Mouse (Mus musculus): ENCODE measurements around the gene Gm4559.
"Not testable (repeated sequence)": the region's sequence is repeated elsewhere in the genome, so short reads cannot be mapped to it uniquely, and the experiment has no call there.

The Gm4559 gene

DNA sequence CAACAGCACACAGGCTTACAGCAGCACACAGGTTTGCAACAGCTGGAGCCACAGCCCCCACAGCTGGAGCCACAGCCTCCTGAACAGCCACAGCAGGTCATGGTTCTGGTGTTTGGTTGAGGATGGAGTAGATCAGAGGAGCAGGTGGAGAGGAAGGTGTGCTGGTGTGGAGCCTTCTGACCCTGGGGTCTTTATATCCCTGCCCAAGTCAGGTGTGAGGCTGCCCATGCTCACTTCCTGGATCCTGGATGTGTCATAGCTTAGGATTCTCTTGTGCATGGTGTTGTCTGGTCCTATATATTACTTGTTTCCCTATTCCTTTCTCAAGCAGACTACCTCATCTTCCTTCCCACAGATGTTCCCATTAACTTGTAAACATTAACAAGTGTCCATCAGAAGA is at the start of gene Gm4559:
TSS of gene Gm4559 (minus strand) at position 101 of the 400 bp plus-strand sequence.
- DNase-seq (ENCODE audit: low spot score), result not testable (repeated sequence)

DNA sequence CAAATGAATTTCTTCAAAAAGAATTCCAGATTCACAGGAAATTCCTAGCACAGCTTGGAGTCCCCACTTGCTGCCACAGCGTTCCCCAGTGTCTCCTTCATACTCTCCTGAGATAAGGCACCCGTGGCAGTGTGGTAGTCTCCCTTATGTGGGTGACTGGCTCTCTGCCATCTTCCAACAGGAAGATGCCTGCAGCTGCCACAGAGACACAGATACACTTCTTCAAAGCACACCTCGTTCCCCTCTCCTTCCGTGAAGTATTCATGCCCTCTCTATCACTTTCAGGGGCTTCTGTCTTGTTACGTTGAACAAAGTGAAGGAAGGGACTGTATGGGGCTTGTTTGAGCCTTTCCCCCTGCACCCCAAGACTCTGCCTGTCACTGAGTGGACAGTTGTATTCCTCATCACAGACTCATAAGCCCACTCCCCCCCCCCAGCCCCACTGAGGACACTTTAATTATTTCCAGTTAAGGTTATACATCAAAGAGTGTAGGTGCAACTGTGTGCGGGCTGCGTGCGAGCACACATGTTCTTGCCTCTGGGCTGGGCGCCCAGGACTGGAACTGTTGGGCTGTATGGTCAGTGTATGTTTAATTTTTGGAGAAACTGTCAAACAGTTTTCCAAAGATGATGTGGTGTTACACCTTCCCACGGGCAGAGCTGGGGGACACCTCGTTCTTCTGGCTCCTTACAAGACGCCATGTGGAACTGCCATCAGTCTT is 49.4 kb upstream of the Gm4559 start:
- DNase-seq (ENCODE audit: low spot score), result no peak

DNA sequence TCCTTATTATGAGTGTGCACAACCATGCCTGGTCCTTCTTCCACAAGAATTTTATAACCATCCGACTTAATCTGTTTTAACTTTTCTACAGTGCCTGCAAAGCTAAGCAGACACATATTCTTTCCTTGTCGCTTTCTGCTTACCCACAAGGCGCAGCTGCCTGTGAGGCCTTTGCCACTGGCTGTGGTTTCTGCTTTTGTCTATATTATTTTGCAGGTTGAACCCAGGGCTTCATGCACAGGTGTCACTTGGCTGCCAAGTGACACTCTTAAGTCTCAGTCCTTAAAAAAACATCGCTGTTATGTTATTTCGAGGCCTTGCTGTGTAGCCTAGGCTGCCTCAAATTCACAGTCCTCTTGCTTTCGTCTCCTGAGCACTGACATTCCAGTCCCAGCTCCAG is 48.5 kb upstream of the Gm4559 start:
- no peak for DNase-seq (ENCODE audit: low spot score)

DNA sequence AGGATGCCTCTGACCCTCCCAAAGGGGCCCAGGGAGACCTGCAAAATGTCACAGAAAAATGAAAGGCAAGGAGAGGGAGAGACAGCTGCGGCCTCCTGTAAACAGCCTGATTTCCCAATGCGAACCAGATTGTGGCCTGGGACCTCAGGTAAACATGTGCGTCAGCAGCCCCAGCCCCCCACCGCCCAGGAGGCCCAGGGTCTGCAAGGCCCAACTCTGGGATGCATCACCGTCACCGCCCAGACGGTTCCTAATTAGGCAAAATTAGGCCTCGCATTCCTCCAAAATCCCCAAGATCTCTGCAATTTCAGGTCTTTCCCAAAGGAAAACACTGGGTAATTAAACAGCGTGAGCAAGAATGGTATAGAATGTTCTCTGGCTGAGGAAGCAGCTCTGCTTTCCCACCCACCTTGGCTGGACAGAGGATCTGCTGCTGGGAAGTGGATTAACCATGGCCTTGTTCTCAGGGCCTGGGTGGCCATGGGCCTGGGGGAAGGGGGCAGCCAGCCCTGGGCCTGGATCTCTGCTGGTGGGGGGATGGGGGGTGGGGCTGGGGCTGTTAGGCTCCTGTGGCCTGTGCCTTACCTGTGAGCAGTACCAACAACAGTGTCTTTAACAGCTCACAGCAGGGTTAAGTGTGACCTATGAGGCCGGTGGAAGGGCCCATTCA is 47.6 kb upstream of the Gm4559 start:
- not testable (repeated sequence) for DNase-seq (ENCODE audit: low spot score)

DNA sequence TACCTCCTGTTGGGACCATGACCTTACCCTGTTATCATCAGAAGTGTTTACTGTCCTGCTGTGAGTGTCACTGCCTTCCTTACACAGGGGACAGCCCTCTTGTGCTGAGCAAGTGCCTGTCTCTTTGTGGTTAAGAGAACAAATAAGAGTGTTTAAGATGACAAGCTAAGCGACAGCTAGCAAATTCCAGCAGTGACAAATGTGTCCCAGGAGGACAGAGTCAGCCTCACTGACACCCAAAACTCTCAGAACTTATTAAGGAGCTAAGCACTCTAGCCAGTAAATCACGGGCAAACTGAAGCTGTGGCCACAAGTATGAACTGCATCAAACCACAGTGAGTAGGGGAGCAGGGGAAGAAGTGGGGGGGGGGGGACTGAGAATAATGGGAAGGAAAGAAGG is 46.7 kb upstream of the Gm4559 start:
- DNase-seq (ENCODE audit: low spot score), result no peak

DNA sequence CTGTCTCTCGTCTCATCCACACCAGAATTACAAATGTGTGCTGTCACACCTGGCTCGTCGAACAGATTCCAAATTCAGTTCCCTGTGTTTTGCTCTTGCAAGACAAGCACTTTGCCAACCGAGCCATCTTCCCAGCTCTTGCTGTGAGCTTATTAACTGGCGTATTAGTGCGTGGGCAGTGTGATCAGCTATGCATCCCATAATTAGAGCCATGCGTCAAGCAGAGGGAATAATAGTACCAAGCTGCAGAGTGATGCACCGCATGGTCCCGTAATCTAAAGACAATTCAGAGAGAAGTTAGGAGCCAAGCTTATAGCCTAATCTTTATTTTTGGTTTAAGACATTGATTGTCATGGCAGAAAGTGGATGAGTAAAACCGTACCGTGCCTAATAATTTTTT is 45.0 kb upstream of the Gm4559 start:
- no peak for DNase-seq (ENCODE audit: low spot score)

DNA sequence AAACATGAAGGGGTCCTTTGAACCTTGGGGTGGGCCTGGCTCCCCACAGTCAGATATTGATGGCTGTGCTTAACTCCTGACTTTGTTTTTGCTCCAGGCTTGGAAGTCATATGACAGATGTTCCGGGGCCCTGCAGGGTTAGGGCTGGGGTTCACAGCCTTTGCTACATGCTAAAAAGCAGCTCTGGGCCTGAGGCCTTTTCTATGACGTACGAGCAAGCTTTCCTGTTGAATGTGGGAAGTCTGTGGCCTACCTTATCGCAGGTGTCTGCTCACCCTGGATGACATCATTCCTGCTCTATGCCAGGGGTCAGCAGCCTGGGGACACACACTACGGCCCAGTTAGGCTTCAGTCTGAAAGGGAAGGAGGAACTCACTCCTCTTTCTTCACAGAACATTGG is 43.1 kb upstream of the Gm4559 start:
- DNase-seq (ENCODE audit: low spot score), result peak; percentile 53

DNA sequence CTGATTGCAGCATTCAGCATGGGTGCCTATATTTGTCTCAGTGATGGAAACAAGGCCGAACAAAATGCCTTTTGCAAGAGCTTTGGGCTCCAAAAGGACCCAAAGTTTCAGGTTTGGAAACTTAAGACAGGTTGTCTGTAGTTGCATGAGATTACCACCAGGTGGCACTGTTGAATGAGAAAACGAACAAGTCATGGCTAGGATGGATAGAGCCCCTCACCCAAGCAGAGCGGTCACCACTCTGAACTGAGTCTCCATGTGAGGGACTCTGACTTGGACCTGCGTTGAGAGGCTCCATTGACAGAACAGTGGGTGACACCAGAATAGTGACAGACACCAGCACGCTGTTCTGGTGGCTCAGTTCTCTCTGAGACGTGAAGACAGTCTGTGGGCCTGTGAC is 42.4 kb upstream of the Gm4559 start:
- DNase-seq (ENCODE audit: low spot score), result peak; percentile 85

DNA sequence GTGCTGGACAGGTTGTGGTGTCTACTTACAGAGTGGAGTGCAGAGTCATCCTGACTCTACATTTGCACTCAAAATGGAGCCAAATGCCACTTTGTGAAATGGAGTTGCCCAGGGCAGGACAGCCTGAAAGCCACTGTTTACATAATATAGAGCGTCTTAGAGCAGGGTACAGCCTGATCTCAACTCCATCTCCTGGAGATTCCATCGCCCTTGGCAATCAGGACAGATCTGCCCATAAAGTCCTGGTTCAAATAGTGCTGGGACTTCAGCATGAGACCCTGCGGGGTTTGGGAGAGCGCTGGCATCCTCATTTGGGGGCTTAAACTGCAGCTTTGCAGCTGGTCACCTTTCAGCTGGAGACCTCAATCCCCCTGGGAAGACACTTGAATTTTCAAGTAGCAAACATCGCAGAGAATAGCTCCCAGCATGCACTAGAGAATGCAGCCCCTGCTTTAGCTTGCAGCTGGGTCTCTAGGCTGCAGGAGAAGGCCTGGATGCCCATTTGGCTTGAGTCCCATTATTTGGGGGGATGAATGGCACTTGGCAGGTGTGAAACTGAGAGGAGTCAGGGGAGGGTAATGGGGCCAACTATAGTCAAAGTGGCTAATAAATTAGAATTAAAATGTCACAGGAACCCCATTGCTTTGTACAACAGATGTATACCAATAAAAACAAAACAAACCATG is 40.6 kb upstream of the Gm4559 start:
- DNase-seq (ENCODE audit: low spot score), result no peak

DNA sequence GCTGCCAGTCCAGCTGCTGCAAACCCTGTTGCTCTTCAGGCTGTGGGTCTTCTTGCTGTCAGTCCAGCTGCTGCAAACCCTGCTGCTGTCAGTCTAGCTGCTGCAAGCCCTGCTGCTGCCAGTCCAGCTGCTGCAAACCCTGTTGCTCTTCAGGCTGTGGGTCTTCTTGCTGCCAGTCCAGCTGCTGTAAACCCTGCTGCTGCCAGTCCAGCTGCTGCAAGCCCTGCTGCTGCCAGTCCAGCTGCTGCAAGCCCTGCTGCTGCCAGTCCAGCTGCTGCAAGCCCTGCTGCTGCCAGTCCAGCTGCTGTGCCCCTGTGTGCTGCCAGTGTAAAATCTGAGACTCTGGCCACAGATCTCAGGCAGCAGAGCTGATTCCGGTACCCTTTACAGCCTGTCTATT is 29.8 kb upstream of the Gm4559 start:
- not testable (repeated sequence) for DNase-seq (ENCODE audit: low spot score)

DNA sequence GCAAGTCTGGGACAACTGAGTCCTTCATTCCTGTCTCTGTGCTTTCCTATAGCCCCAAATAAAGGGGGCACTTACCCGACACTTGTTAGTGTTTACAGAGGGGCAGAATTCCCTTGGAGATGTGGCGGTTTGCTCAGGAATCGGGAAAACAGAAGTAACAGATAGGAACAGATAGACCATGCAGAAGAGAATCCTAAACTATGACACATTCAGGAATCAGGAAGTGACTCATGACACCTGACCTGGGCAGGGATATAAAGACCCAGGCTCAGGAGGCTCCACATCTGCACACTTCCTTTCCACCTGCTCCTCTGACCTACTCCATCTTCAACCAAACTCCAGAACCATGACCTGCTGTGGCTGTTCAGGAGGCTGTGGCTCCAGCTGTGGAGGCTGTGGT is 29.1 kb upstream of the Gm4559 start, which contains the start of gene Krtap5-4:
TSS of gene Krtap5-4 (plus strand) at position 301 of the 400 bp plus-strand sequence.
- no peak for DNase-seq (ENCODE audit: low spot score)

DNA sequence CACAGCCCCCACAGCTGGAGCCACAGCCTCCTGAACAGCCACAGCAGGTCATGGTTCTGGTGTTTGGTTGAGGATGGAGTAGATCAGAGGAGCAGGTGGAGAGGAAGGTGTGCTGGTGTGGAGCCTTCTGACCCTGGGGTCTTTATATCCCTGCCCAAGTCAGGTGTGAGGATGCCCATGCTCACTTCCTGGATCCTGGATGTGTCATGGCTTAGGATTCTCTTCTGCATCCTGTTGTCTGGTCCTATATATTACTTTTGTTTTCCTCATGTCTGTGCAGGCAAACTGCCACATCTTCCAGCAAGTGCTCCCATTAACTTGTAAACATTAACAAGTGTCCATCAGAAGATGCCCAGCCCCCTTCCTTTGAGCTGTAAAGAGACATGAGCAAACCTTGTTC is 22.9 kb upstream of the Gm4559 start, which contains the start of gene Krtap5-1:
TSS of gene Krtap5-1 (minus strand) at position 101 of the 400 bp plus-strand sequence.
- not testable (repeated sequence) for DNase-seq (ENCODE audit: low spot score)

DNA sequence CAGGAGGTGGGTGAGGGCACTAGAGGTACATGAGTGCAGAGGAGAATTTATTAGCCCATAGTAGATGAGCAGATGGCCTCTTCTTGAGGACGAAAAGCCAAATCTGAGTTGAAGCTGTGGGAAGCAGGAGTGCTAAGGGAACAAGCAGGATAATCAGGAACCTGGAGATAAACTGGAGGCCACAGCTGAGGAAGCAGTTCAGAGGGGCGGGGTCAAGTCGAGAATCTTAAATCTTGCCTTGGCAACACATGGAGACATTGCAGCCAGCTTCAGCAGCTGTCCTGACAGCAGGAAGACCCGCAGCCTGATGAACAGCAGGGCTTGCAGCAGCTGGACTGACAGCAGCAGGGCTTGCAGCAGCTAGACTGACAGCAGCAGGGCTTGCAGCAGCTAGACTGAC is 21.9 kb upstream of the Gm4559 start:
- not testable (repeated sequence) for DNase-seq (ENCODE audit: low spot score)

DNA sequence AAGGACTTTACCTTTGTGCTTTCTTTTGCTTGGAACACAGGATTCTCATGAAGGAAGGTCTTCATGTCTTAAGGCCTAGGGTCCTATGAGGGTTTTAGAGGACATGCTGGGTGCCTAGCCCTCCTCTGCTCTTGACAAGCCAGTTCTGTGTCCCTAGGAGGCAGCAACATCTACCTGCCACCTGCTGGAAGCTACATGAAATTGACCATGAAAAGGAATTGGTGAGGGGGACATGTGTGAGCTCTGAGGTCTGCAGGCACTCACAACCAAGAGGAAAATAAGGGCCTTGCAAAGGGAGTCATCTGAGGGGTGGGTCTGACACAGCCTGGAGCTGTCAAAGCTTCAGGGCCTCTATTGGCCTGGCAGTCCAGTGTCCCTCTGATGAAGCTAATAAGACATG is 21.3 kb upstream of the Gm4559 start:
- DNase-seq (ENCODE audit: low spot score), result no peak

DNA sequence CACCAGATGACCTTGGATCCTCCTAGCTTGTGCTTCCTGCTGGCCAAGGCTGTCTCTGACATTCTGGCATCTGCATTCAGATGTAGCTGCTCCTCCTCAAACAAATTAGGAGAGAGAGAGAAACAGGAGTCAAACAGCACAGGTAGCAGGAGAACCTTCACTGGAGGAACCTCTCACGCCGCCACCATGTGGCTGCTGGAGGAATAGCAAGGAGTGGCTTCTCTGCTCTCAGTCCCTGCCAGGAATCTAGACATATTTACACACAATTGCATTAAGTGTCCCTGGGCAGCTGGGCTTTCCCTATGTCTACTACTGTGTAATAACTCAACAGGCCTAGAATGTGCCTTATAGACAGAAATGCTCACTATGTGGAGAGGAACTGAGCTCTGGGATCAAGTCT is 19.7 kb upstream of the Gm4559 start:
- peak; percentile 66 for DNase-seq (ENCODE audit: low spot score)

DNA sequence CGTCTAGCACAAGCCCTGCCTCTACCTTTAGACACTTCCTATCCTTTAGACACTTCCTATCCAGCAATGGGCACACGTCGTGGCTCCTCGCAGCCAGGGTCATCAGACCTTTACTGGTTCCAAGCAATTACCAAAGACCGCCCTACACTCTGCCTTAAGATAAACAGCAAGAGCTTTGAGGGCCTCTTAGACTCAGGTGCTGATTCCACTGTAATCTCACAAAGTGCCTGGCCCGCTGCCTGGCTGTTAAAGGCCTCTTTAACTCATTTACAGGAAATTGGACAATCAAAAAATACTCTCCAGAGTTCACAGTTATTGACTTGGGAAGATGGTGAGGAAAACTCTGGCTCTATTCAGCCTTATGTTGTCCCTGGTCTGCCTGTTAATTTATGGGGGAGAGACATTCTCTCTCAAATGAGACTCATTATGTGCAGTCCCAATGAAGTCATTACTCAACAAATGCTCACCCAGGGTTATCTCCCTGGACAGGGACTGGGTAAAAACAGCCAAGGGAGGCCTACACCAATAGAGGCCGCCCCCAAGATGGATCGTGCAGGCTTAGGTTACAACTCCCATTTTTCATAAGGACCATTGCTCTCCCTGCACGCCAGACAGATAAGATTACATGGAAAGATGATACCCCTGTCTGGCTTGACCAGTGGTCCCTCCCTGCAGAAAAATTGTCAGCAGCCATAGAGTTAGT is 11.9 kb upstream of the Gm4559 start:
- peak; percentile 32 for DNase-seq (ENCODE audit: low spot score)

DNA sequence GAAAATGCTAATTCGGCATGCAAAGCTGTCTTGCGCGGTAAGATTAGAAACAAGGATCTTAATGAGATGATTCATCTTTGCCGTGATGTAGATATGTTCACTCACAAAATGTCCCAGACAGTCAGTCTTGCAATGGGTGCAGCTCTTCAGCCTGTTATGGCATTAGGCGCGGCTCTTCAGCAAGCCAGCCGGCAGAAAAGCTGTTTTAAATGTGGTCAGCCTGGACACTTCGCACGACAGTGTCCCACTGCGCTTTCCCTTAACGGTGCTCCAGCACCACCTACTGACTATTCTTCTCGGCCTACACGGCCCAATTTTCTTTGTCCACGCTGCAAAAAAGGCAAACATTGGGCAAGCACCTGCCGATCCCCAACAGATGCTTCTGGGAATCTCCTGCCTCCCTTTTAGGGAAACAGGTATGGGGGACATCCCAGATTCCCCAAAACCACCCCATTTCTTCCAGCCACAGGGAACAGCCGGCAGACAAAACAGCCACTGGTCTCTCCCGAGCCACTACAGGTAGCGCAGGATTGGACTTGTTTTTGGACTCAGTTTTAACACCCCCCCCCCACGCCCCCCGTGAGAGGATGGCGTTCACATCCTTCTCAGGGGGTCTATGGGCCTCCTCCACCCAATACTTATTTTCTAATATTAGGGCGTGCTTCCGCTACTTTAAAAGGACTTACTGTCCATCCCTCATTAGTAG is 11.1 kb upstream of the Gm4559 start:
- DNase-seq (ENCODE audit: low spot score), result peak; percentile 85

DNA sequence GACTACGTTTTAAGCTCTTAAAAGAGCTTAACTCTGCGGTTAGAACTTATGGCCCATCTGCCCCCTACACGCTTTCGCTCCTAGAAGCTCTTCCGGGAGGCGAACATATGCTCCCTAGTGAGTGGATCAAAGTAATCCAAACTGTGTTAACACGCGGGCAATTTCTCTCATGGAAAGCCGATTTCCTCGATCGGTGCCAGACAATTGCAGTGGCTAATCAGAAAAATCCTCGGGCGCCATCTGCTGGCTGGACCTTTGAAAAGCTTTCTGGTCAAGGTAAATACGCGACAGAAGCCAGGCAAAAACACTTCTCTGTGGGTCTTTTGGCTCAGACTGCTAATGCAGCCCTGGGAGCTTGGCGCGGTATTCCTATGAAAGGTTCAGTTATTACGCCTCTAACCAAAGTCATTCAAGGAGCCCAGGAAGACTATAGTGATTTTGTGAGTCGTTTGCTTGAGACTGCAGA is 10.5 kb upstream of the Gm4559 start:
- DNase-seq (ENCODE audit: low spot score), result peak; percentile 95

DNA sequence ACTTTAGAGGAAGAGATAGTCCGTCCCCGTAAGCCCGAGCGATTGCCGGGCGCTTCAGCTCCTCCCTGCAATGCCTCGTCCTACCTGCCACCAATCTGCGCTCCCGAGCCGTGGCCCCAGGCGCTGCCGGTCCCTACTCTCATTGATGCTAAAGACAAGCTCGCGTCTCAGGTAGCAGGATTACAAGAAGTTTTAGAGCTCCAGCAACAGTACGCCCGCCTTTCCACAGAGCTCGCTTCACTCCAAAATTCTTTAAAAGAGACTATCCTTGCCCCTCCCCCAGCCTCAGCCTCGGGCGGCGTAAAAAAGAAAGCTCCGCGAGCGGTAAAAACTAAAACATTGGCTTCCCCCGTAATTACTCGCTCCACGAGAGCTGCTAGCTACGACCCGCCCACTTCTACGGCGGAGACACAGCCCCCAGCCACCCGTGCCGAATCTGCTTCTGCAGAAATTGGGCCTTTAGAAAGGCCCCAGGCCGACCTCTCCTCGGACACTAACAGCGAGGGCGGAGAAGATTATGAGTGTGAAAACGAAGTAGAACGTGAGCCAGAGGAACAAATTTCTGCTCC is 9.9 kb upstream of the Gm4559 start:
- DNase-seq (ENCODE audit: low spot score), result peak; percentile 84

DNA sequence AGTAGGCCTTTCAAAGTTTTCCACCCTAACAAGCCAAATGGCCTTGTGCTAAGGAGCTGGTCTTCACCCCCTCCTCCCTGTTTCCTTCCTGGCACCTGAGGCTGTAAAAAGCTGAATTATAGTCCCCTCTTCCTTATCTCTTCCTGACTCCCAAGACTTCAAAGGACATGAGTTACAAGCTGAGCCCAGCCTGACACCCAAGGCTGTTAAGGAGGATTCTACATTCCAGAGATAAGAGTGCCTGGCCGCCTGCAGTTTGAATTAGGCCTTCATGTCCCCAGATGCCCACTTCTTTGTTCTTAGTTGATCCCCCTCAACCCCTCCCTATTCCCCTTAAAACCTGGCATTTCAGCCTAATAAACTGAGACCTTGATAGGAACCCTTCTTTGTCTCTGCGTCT is 8.7 kb upstream of the Gm4559 start:
- DNase-seq (ENCODE audit: low spot score), result peak; percentile 35

DNA sequence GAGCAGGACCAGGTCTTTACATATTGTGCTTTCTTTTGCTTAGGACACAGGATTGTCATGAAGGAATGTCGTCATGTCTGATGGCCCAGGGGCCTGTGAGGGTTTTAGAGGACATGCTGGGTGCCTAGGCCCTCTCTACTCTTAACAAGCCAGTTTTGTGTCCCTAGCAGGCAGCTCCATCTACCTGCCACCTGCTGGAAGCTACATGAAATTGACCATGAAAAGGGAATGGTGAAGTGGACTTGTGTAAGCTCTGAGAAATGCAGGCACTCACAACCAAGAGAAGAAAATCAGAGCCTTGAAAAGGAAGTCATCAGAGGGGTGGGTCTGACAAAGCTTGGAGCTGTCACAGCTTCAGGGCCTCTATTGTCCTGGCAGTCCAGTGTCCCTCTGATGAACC is 5.1 kb upstream of the Gm4559 start:
- not testable (repeated sequence) for DNase-seq (ENCODE audit: low spot score)
